Mouse (Mus musculus) gastrocnemius, postnatal 14 days (tissue): Measurements from ENCODE around the gene Wnt9b. TPM values are rescaled to one million over a fixed set of nuclear protein-coding genes. Genes with fewer than 3 reads are reported as not detected.

Source experiments
- DNase-seq: peaks from one replicate; pipeline ENCODE4 v3.0.0; 2021; ENCODE audit warnings: mixed read lengths
- intact Hi-C: fragments of 180-260 bp; cut with DNase I; formaldehyde crosslinking; loops from one replicate; pipeline ENCODE4 v1.15.1; 2025; ENCODE audit warnings: low total_unique reads
- total RNA-seq, 2 experiments: library from RNA; stranded (reverse); gene quantifications; 2 replicates each; pipeline ENCODE4 v1.2.3; 2021

The Wnt9b gene
- total RNA-seq, 2 experiments from 2014 or later: 0.09 TPM; not detected in 1

GRCm38 (mm10) chr11:103733961-103734360, 15.7 kb downstream of the Wnt9b start:
- intact Hi-C loops: no loop called here
- DNase-seq: no peak

- intact Hi-C loops: no loop called here
Measured at GRCm38 (mm10) chr11:103733069-103733468, 16.6 kb downstream of the Wnt9b start.

GRCm38 (mm10) chr11:103732306-103732705, 17.3 kb downstream of the Wnt9b start:
- intact Hi-C loops: no loop called here
- no peak for DNase-seq

More at GRCm38 (mm10) chr11:103733069-103733468, 16.6 kb downstream of the Wnt9b start:
- DNase-seq: no peak

- DNase-seq: no peak
- intact Hi-C loops: no loop called here
Measured at GRCm38 (mm10) chr11:103731594-103731993, 18.0 kb downstream of the Wnt9b start.

GRCm38 (mm10) chr11:103729282-103729985, 20.2 kb downstream of the Wnt9b start:
- intact Hi-C loops: no loop called here

GRCm38 (mm10) chr11:103724331-103724771, 25.3 kb downstream of the Wnt9b start:
- intact Hi-C loops: no loop called here
- no peak for DNase-seq

More at GRCm38 (mm10) chr11:103729282-103729985, 20.2 kb downstream of the Wnt9b start:
- DNase-seq: no peak

- DNase-seq: no peak
- intact Hi-C loops: no loop called here
Measured at GRCm38 (mm10) chr11:103722040-103722481, 27.6 kb downstream of the Wnt9b start.

GRCm38 (mm10) chr11:103721468-103722039, 28.1 kb downstream of the Wnt9b start:
- intact Hi-C loops: no loop called here
- DNase-seq: no peak

GRCm38 (mm10) chr11:103719436-103719835, 30.2 kb downstream of the Wnt9b start:
- intact Hi-C loops: no loop called here
- DNase-seq: no peak

- DNase-seq: no peak
- intact Hi-C loops: no loop called here
Measured at GRCm38 (mm10) chr11:103716971-103717370, 32.6 kb downstream of the Wnt9b start.

- intact Hi-C loops: no loop called here
- DNase-seq: no peak
Measured at GRCm38 (mm10) chr11:103714074-103714473, 35.5 kb downstream of the Wnt9b start.

GRCm38 (mm10) chr11:103711851-103712587, 37.6 kb downstream of the Wnt9b start:
- DNase-seq: no peak
- intact Hi-C loops: no loop called here

- intact Hi-C loops: no loop called here
- no peak for DNase-seq
Measured at GRCm38 (mm10) chr11:103709982-103710381, 39.6 kb downstream of the Wnt9b start.

- intact Hi-C loops: no loop called here
- DNase-seq: no peak
Measured at GRCm38 (mm10) chr11:103707005-103707404, 42.6 kb downstream of the Wnt9b start.

- intact Hi-C loops: no loop called here
Measured at GRCm38 (mm10) chr11:103698226-103698625, 51.4 kb downstream of the Wnt9b start.

GRCm38 (mm10) chr11:103697565-103698176, 52.0 kb downstream of the Wnt9b start, which contains the start of gene Gosr2:
Gene Gosr2, minus strand, starts transcription at chr11:103697898.
- intact Hi-C loops: no loop called here
- peak; percentile 88 for DNase-seq

More at GRCm38 (mm10) chr11:103698226-103698625, 51.4 kb downstream of the Wnt9b start:
- DNase-seq: no peak

GRCm38 (mm10) chr11:103696851-103697564, 52.6 kb downstream of the Wnt9b start:
- intact Hi-C loops: no loop called here
- no peak for DNase-seq

- intact Hi-C loops: no loop called here
- no peak for DNase-seq
Measured at GRCm38 (mm10) chr11:103693241-103693640, 56.4 kb downstream of the Wnt9b start.

- DNase-seq: no peak
- intact Hi-C loops: no loop called here
Measured at GRCm38 (mm10) chr11:103691036-103691435, 58.6 kb downstream of the Wnt9b start.
